Mouse (Mus musculus) hindbrain, embryonic 14.5 days (tissue): Measurements from ENCODE around the gene Paqr4. TPM values are rescaled to one million over a fixed set of nuclear protein-coding genes. Genes with fewer than 3 reads are reported as not detected.

Experiments
- ATAC-seq: fragments of 200-750 bp; cut with Nextera tagmentation; 2 replicates; pipeline ENCODE4 v1.8.0; 2017; ENCODE audit warnings: moderate number of reproducible peaks, mild to moderate bottlenecking, moderate TSS enrichment, moderate library complexity; ENCODE audit not compliant: low FRiP score
- DNase-seq: peaks from one replicate; pipeline ENCODE4 v3.0.0-alpha.2; 2015; ENCODE audit warnings: low spot score
- H3K27ac ChIP-seq: fragments of 300-500 bp; sonication (generic); 2 replicates; pipeline ENCODE4 v1.5.1; 2014; ENCODE audit warnings: mild to moderate bottlenecking, moderate library complexity
- H3K27me3 ChIP-seq: fragments of 300-500 bp; sonication (generic); 2 replicates; pipeline ENCODE4 v1.6.1; 2014; ENCODE audit warnings: mild to moderate bottlenecking, low read length, mixed read lengths; ENCODE audit not compliant: control insufficient read depth, insufficient read depth
- H3K36me3 ChIP-seq: fragments of 300-500 bp; sonication (generic); replicated peaks from 2 replicates; pipeline ENCODE4 v1.6.1; 2014; ENCODE audit not compliant: control insufficient read depth, insufficient read depth
- H3K4me1 ChIP-seq: fragments of 300-500 bp; sonication (generic); replicated peaks from 2 replicates; pipeline ENCODE4 v1.6.1; 2014; ENCODE audit warnings: antibody characterized with exemption, low read length, mixed read lengths; ENCODE audit not compliant: control insufficient read depth, insufficient read depth
- H3K4me2 ChIP-seq: fragments of 300-500 bp; sonication (generic); replicated peaks from 2 replicates; pipeline ENCODE4 v1.6.1; 2014; ENCODE audit warnings: mild to moderate bottlenecking, moderate library complexity
- H3K4me3 ChIP-seq: fragments of 300-500 bp; sonication (generic); replicated peaks from 2 replicates; pipeline ENCODE4 v1.5.1; 2014; ENCODE audit warnings: mild to moderate bottlenecking, low read length
- H3K9ac ChIP-seq: fragments of 300-500 bp; sonication (generic); 2 replicates; pipeline ENCODE4 v1.6.1; 2014
- H3K9me3 ChIP-seq: fragments of 300-500 bp; sonication (generic); 2 replicates; pipeline ENCODE4 v1.6.1; 2016; ENCODE audit warnings: low read length; ENCODE audit not compliant: control insufficient read depth
- WGBS: fragments of 180-500 bp; shearing (Covaris S2); extraction: QIAGEN DNeasy Blood & Tissue Kit; methylation state at CpG from one replicate; pipeline ENCODE4 v1.1.7; 2014; 5-methylcytosine and 5-hydroxymethylcytosine counted together
- polyA plus RNA-seq: library from polyadenylated mRNA; unstranded; fragments of >200 nt; fragmentation: Nextera tagmentation; extraction: Ambion mirVana; gene quantifications from 2 replicates; pipeline ENCODE4 v1.2.1, GENCODE M21; 2014

Gene Paqr4
- polyA plus RNA-seq, 1 experiment from 2014 or later, result 57.5 TPM

GRCm38 (mm10) chr17:23695801-23696200 lies 44.9 kb downstream of the Paqr4 start:
- no peak for DNase-seq
- Histone ChIP-seq H3K36me3 (no peaks in the 10 kb centered on the region), H3K4me1 (no peaks in the 10 kb centered on the region; the same call in 1 of the 2 replicates), H3K9me3 (no peaks in the 10 kb centered on the region), H3K4me3 (no peak overlapping the region), H3K4me2 (no peak overlapping the region), H3K27me3 (peaks cover 23% of the 10 kb centered on the region), H3K9ac (no peak overlapping the region), H3K27ac (no peak overlapping the region)
- ATAC-seq, result no peak
- 17% methylated on average over 3 of the region's 3 CpGs for WGBS

GRCm38 (mm10) chr17:23694491-23694890 lies 46.2 kb downstream of the Paqr4 start:
- DNase-seq (no peak), ATAC-seq (no peak)
- H3K4me3 ChIP-seq, result no peak overlapping the region
- no peaks in the 10 kb centered on the region; the same call in 1 of the 2 replicates for H3K4me1 ChIP-seq
- H3K9ac ChIP-seq, result no peak overlapping the region
- H3K27ac ChIP-seq, result no peak overlapping the region
- H3K27me3 ChIP-seq, result peaks cover 23% of the 10 kb centered on the region
- no peaks in the 10 kb centered on the region for H3K9me3 ChIP-seq
- 83% methylated on average over 1 of the region's 1 CpGs for WGBS
- no peak overlapping the region for H3K4me2 ChIP-seq
- H3K36me3 ChIP-seq, result no peaks in the 10 kb centered on the region

Other genes with a start within 250 kb of the Paqr4 start
- gene Zfp213, start 176.6 kb downstream of the Paqr4 start, polyA plus RNA-seq, result 15.4 and 15.6 TPM in 2 replicates
- gene Zfp13, start 141.4 kb downstream of the Paqr4 start, polyA plus RNA-seq, result 20.3 and 21.4 TPM in 2 replicates
- 0.25 and 0.27 TPM in 2 replicates for gene Zscan10, start 140.0 kb downstream of the Paqr4 start, polyA plus RNA-seq
- gene Mmp25, start 95.6 kb downstream of the Paqr4 start, polyA plus RNA-seq, result 1.0 and 1.6 TPM in 2 replicates
- gene Bicdl2, start 80.4 kb downstream of the Paqr4 start, polyA plus RNA-seq, result 0.24 TPM in 1 of 2 replicates, not detected in the other
- gene Hcfc1r1, start 67.3 kb downstream of the Paqr4 start, polyA plus RNA-seq, result 129 and 143 TPM in 2 replicates
- gene Thoc6, start 67.0 kb downstream of the Paqr4 start, polyA plus RNA-seq, result 39.7 and 40.0 TPM in 2 replicates
- 3.1 and 3.7 TPM in 2 replicates for gene Tnfrsf12a, start 63.4 kb downstream of the Paqr4 start, polyA plus RNA-seq
- 0.24 and 0.26 TPM in 2 replicates for gene Cldn6, start 61.6 kb downstream of the Paqr4 start, polyA plus RNA-seq
- 1.7 and 2.6 TPM in 2 replicates for gene Cldn9, start 56.8 kb downstream of the Paqr4 start, polyA plus RNA-seq
- gene 1520401A03Rik, start 18.1 kb downstream of the Paqr4 start, polyA plus RNA-seq, result 0.09 and 0.18 TPM in 2 replicates
- 16.9 and 17.7 TPM in 2 replicates for gene Pkmyt1, start 14.5 kb downstream of the Paqr4 start, polyA plus RNA-seq
- gene Kremen2, start 5.0 kb upstream of the Paqr4 start, polyA plus RNA-seq, result 0.74 and 0.90 TPM in 2 replicates
- 179 and 183 TPM in 2 replicates for gene Flywch1, start 30.7 kb upstream of the Paqr4 start, polyA plus RNA-seq
- gene Flywch2, start 45.2 kb upstream of the Paqr4 start, polyA plus RNA-seq, result 75.4 and 78.4 TPM in 2 replicates
- 390 and 455 TPM in 2 replicates for gene Srrm2, start 49.7 kb upstream of the Paqr4 start, polyA plus RNA-seq
- gene Elob, start 88.3 kb upstream of the Paqr4 start, polyA plus RNA-seq, result 1,176 and 1,404 TPM in 2 replicates
- not detected in 2 replicates for gene Prss33, start 95.2 kb upstream of the Paqr4 start, polyA plus RNA-seq
- 0.16 TPM in 1 of 2 replicates, not detected in the other for gene Prss32, start 103.0 kb upstream of the Paqr4 start, polyA plus RNA-seq
- gene Prss41, start 103.3 kb upstream of the Paqr4 start, polyA plus RNA-seq, result 1.1 and 2.3 TPM in 2 replicates
- not detected in 2 replicates for gene Prss21, start 127.2 kb upstream of the Paqr4 start, polyA plus RNA-seq
- not detected in 2 replicates for gene Dcpp1, start 140.0 kb upstream of the Paqr4 start, polyA plus RNA-seq
- not detected in 2 replicates for gene Dcpp2, start 140.0 kb upstream of the Paqr4 start, polyA plus RNA-seq
- gene Dcpp3, start 176.6 kb upstream of the Paqr4 start, polyA plus RNA-seq, result not detected in 2 replicates
- not detected in 2 replicates for gene Sbp, start 200.8 kb upstream of the Paqr4 start, polyA plus RNA-seq
- gene Sbpl, start 214.4 kb upstream of the Paqr4 start, polyA plus RNA-seq, result not detected in 2 replicates
- not detected in 2 replicates for gene Prss30, start 239.7 kb upstream of the Paqr4 start, polyA plus RNA-seq